Comparison of ENCODE assay signal across 12 mouse cellular contexts in genomic region chr5:146187441-146187840, GRCm38 (mm10). TPM values are rescaled to one million over a fixed set of nuclear protein-coding genes. Genes with fewer than 3 reads are reported as not detected.
DNase-seq lines count a peak whose midpoint lies in the region; ATAC-seq and TF ChIP-seq lines count a peak whose summit lies in the region.
"Not testable (repeated sequence)": the region's sequence is repeated elsewhere in the genome, so short reads cannot be mapped to it uniquely, and the experiment has no call there.
"Had no signal": no experiment of that assay in that cellular context is flagged by ENCODE, and none has a peak within 500 bp of the region (broad histone marks: within the 10 kb centered on the region; RNA-seq: fewer than 3 reads in every experiment).

No protein-coding gene starts in this region.

- TF ChIP-seq CTCF in layer of hippocampus, adult 2 months (conservative IDR thresholded peaks at IDR 0.05), result peak; percentile 82
- TF ChIP-seq CTCF in liver, postnatal 0 days (IDR thresholded peaks at IDR 0.05; ENCODE audit: low read depth), result peak; percentile 85
- TF ChIP-seq CTCF in testis, adult 2 months (IDR thresholded peaks at IDR 0.05; ENCODE audit: control insufficient read depth, insufficient read depth, insufficient replicate concordance, low read depth, low read length), result peak; percentile 53; the same call in 1 of the 2 replicates

- not testable (repeated sequence) for ATAC-seq in forebrain, embryonic 14.5 days; liver, postnatal 0 days

- H3K4me2 ChIP-seq in forebrain, embryonic 14.5 days (ENCODE audit: low read length); liver, postnatal 0 days (ENCODE audit: low read depth, low read length): not testable (repeated sequence)

- H3K27me3 ChIP-seq in forebrain, embryonic 14.5 days (replicated peaks; ENCODE audit: control insufficient read depth, insufficient read depth, low read length); liver, postnatal 0 days (ENCODE audit: insufficient read depth, low read length); testis, adult 2 months (ENCODE audit: control insufficient read depth, insufficient read depth, low read length): not testable (repeated sequence)

- not testable (repeated sequence) for H3K36me3 ChIP-seq in forebrain, embryonic 14.5 days (ENCODE audit: control insufficient read depth, insufficient read depth, low read length); liver, postnatal 0 days (replicated peaks; ENCODE audit: insufficient read depth, low read length); testis, adult 2 months (ENCODE audit: control insufficient read depth, insufficient read depth, low read length)

- not testable (repeated sequence) for H3K4me3 ChIP-seq in forebrain, embryonic 14.5 days (ENCODE audit: low read depth, low read length); layer of hippocampus, adult 2 months; liver, postnatal 0 days (ENCODE audit: low read depth, low read length); testis, adult 2 months (ENCODE audit: control insufficient read depth, low read depth, low read length)

- not testable (repeated sequence) for H3K27ac ChIP-seq in forebrain, embryonic 14.5 days (ENCODE audit: low read depth, low read length); layer of hippocampus, adult 2 months; liver, postnatal 0 days (ENCODE audit: low read depth); testis, adult 2 months (ENCODE audit: control insufficient read depth, insufficient read depth, low read depth, low read length)

- not testable (repeated sequence) for TF ChIP-seq EP300 in liver, postnatal 0 days (IDR thresholded peaks at IDR 0.05; ENCODE audit: low read depth)

- H3K4me1 ChIP-seq in forebrain, embryonic 14.5 days (ENCODE audit: control insufficient read depth, insufficient read depth, low read length); liver, postnatal 0 days (ENCODE audit: insufficient read depth); testis, adult 2 months (ENCODE audit: control insufficient read depth, insufficient read depth, low read length): not testable (repeated sequence)

- H3K9ac ChIP-seq in forebrain, embryonic 14.5 days (ENCODE audit: low read length); liver, postnatal 0 days (replicated peaks): not testable (repeated sequence)

- DNase-seq in CD8-positive naive resting alpha-beta T cell, adult 2 months (ENCODE audit: low read depth in 2 of 2, low spot score in 2 of 2), result peak; percentile 35 to 50
- peak; percentile 90 for DNase-seq in brain, adult 2 months (ENCODE audit: low read depth, low spot score)
- peak; percentile 51 for DNase-seq in forebrain, embryonic 14.5 days (ENCODE audit: low spot score)
- peak; percentile 11 for DNase-seq in heart, postnatal 25 days (ENCODE audit: low spot score)
- peak; percentile 50 to 77 for DNase-seq in layer of hippocampus, adult 2 months (ENCODE audit: low spot score in 2 of 2)
- DNase-seq in liver, postnatal 0 days, result peak; percentile 70
- peak; percentile 42 for DNase-seq in retina, adult 2 months (ENCODE audit: low read depth, low spot score)

- not testable (repeated sequence) for TF ChIP-seq POLR2A in testis, adult 2 months (IDR thresholded peaks at IDR 0.05; ENCODE audit: control insufficient read depth, low read depth, low read length)

- intact Hi-C loops in heart, postnatal 25 days (cut with DNase I), result loop anchor here (1.0 kb wide), 1 partner anchor 116 kb away; no protein-coding TSS in a partner anchor

- WGBS in forebrain, embryonic 14.5 days, result 26% methylated on average over 5 of the region's 5 CpGs
- WGBS in liver, postnatal 0 days (ENCODE audit: insufficient replicate concordance), result 21% methylated on average over 5 of the region's 5 CpGs

- H3K9me3 ChIP-seq in forebrain, embryonic 14.5 days (replicated peaks; ENCODE audit: control insufficient read depth, low read length); liver, postnatal 0 days (ENCODE audit: low read length): not testable (repeated sequence)

RNA-seq across cellular contexts. Expression of gene 1700001J03Rik, which starts 2.3 kb away (rescaled TPM):
- polyA plus RNA-seq in forebrain, embryonic 14.5 days (2014; fragmentation: Nextera tagmentation; extraction: Ambion mirVana), result not detected in 2 replicates
- under 1 TPM; 0.44 to 0.64 TPM for total RNA-seq in heart, postnatal 25 days (2021)
- total RNA-seq in layer of hippocampus, adult 2 months (2021), result 1 to 10 TPM; 1.2 to 1.6 TPM
- polyA plus RNA-seq in liver, postnatal 0 days (2015; fragmentation: Nextera tagmentation; extraction: Ambion mirVana), result not detected in 2 replicates
- 471 and 495 TPM in 2 replicates for polyA plus RNA-seq in testis, adult 2 months (2012; rRNA removed)
- polyA plus RNA-seq: embryonic facial prominence, embryonic 12.5 days; heart, embryonic 15.5 days; liver, embryonic 16.5 days had no signal

RNA-seq across cellular contexts. Expression of gene Gm6309, which starts 16.9 kb away (rescaled TPM):
- polyA plus RNA-seq in forebrain, embryonic 14.5 days (2014; fragmentation: Nextera tagmentation; extraction: Ambion mirVana), result not detected in 2 replicates
- total RNA-seq in heart, postnatal 25 days (2021), result not detected
- not detected for total RNA-seq in layer of hippocampus, adult 2 months (2021)
- not detected in 2 replicates for polyA plus RNA-seq in liver, postnatal 0 days (2015; fragmentation: Nextera tagmentation; extraction: Ambion mirVana)
- polyA plus RNA-seq in testis, adult 2 months (2012; rRNA removed), result 36.0 and 46.9 TPM in 2 replicates
- polyA plus RNA-seq: CD4-positive, CD25-positive, alpha-beta regulatory T cell, adult 4 months; embryonic facial prominence, embryonic 12.5 days; heart, embryonic 15.5 days; liver, embryonic 16.5 days had no signal

RNA-seq across cellular contexts. Expression of gene Gm5565, which starts 27.1 kb away (rescaled TPM):
- not detected in 2 replicates for polyA plus RNA-seq in forebrain, embryonic 14.5 days (2014; fragmentation: Nextera tagmentation; extraction: Ambion mirVana)
- not detected for total RNA-seq in heart, postnatal 25 days (2021)
- total RNA-seq in layer of hippocampus, adult 2 months (2021), result not detected
- not detected in 2 replicates for polyA plus RNA-seq in liver, postnatal 0 days (2015; fragmentation: Nextera tagmentation; extraction: Ambion mirVana)
- 9.2 and 9.4 TPM in 2 replicates for polyA plus RNA-seq in testis, adult 2 months (2012; rRNA removed)
- polyA plus RNA-seq: CD4-positive, CD25-positive, alpha-beta regulatory T cell, adult 4 months; embryonic facial prominence, embryonic 12.5 days; heart, embryonic 15.5 days; liver, embryonic 16.5 days had no signal

RNA-seq across cellular contexts. Expression of gene Rnf6, which starts 33.9 kb away (rescaled TPM):
- 18.9 and 22.8 TPM in 2 replicates for polyA plus RNA-seq in forebrain, embryonic 14.5 days (2014; fragmentation: Nextera tagmentation; extraction: Ambion mirVana)
- 10 to 100 TPM; 36.8 to 40.5 TPM for total RNA-seq in heart, postnatal 25 days (2021)
- 10 to 100 TPM; 64.6 to 70.8 TPM for total RNA-seq in layer of hippocampus, adult 2 months (2021)
- 21.4 and 21.9 TPM in 2 replicates for polyA plus RNA-seq in liver, postnatal 0 days (2015; fragmentation: Nextera tagmentation; extraction: Ambion mirVana)
- 26.3 and 27.6 TPM in 2 replicates for polyA plus RNA-seq in testis, adult 2 months (2012; rRNA removed)

RNA-seq across cellular contexts. Expression of gene Cdk8, which starts 43.6 kb away (rescaled TPM):
- 15.9 and 18.9 TPM in 2 replicates for polyA plus RNA-seq in forebrain, embryonic 14.5 days (2014; fragmentation: Nextera tagmentation; extraction: Ambion mirVana)
- total RNA-seq in heart, postnatal 25 days (2021), result 10 to 100 TPM; 15.5 to 18.9 TPM
- 10 to 100 TPM; 40.7 to 44.5 TPM for total RNA-seq in layer of hippocampus, adult 2 months (2021)
- 11.4 and 12.0 TPM in 2 replicates for polyA plus RNA-seq in liver, postnatal 0 days (2015; fragmentation: Nextera tagmentation; extraction: Ambion mirVana)
- polyA plus RNA-seq in testis, adult 2 months (2012; rRNA removed), result 18.7 and 19.1 TPM in 2 replicates

Comparison
In these comparisons a context has a peak if more than half of its experiments do, and no peak if none do; other contexts are left out.
1. DNase-seq: peak in every context shown above with its lines; median percentile 90 in brain, adult 2 months; 70 in liver, postnatal 0 days; 64 in layer of hippocampus, adult 2 months; 51 in forebrain, embryonic 14.5 days; 42 in CD8-positive naive resting alpha-beta T cell, adult 2 months; 42 in retina, adult 2 months; 11 in heart, postnatal 25 days.
2. RNA of gene 1700001J03Rik, which starts 2.3 kb away (polyA plus RNA-seq): 471 to 495 TPM in testis, adult 2 months; not detected in forebrain, embryonic 14.5 days and not detected in liver, postnatal 0 days; every median in the first group is over 100 times any median in the second.
3. RNA of gene Gm6309, which starts 16.9 kb away (polyA plus RNA-seq): 36.0 to 46.9 TPM in testis, adult 2 months; not detected in forebrain, embryonic 14.5 days and not detected in liver, postnatal 0 days; every median in the first group is over 10 times any median in the second.
4. RNA of gene Gm5565, which starts 27.1 kb away (polyA plus RNA-seq): 9.2 to 9.4 TPM in testis, adult 2 months; not detected in forebrain, embryonic 14.5 days and not detected in liver, postnatal 0 days; every median in the first group is over 10 times any median in the second.
5. Peak in every context shown above with its lines, with median percentiles within 50 percentile points of each other: CTCF ChIP-seq.